Mouse (Mus musculus): Measurements from ENCODE around the gene Negr1. TPM values are rescaled to one million over a fixed set of nuclear protein-coding genes. Genes with fewer than 3 reads are reported as not detected.

Gene Negr1
- polyA plus RNA-seq (2017; shearing (Covaris generic)): under 1 TPM in 1 of 2 experiments, not detected in 1; 0.24 TPM

DNA sequence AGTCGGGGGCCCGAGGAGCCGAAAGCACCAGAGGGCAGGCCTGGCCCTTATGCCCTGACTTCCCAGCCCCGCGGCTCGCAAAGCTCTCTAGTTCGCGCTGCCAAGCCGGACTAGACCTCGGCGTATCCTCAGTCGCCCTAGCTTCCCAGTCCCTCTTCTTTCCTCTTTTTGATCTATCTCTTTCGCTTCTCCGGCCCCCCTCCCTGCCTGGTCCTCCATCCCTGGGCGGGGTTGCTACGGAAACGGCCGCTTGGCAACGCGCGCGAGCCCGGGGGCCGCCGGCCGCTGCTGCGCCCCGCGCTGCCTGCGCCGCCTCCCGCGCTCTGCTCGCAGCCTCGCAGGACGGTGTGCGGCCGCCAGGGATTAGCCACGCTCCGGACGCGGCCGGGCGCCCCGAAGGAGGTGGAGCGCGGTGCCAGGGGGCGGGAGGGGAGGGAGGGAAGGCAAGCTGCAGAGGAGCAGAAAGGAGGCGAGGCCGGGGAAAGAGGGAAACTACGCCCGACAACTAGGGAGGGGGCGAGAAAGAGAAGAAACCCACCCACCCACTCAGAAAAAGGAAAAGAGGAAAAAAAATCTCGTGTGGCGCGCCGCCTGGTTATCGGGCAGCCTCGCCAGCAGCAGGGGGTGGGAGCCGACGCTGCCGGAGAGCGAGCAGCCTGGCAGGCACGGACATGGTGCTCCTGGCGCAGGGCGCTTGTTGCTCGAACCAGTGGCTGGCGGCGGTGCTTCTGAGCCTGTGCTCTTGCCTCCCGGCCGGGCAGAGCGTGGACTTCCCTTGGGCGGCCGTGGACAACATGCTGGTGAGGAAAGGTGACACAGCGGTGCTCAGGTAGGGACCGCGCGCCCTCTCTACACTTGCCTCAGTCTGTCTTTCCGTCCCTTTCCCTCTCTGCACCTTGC, at the start of gene Negr1:
Negr1 (plus strand) TSS at position 271 of the 900 bp plus-strand sequence.

All from inflammation-experienced regulatory T-cells (primary cell).